Mouse (Mus musculus) bone marrow macrophage, adult 2 months (primary cell): ENCODE data around the gene Hcn1.

ENCODE experiments used
- CTCF ChIP-seq: IDR thresholded peaks from 2 replicates; pipeline ENCODE4 v1.5.1; 2012; ENCODE audit warnings: low read depth, mild to moderate bottlenecking, low read length, moderate library complexity
- POLR2A ChIP-seq: IDR thresholded peaks from 2 replicates; pipeline ENCODE4 v1.6.1; 2012; ENCODE audit warnings: mild to moderate bottlenecking, low read depth, low read length, borderline replicate concordance

DNA sequence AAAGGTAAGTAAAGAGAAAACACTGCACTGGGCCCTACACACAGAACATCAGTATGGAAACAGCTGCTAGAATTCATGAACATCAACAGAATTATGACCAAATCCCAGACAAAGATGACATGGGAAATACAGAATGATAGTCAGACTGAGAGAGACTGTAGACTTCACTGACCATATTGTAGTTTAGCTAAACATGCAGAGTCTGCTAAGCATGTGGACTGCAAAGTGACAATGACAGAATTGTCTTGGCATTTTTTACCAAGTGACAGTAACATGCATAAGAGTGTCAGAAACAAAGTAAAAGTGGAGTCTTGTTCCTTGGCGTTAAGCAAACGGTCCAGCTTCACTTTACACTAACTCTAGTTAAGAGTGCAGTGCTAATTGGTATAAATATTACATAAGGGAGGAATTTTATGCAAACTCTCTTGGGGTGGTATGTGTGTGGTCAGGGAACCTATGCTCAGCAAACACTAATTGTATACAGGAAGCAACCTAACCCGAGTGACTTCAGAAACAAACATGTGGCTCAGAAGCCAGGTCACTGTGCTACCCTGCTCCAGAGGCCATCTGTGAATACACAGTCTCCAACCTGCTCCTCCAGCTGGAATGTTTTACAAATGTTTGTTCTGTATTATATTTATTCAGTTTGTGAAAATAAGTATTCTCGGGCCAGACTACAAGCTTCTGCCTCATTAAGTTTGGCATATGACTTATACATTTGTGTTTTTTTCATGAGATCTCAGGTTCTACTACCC, 278.5 kb downstream of the Hcn1 start:
- TF ChIP-seq CTCF (no peak), POLR2A (no peak)
